Comparison of ENCODE assay signal across 9 mouse cellular contexts in genomic region chr14:21439785-21440184, GRCm38 (mm10). TPM values are rescaled to one million over a fixed set of nuclear protein-coding genes. Genes with fewer than 3 reads are reported as not detected.
DNase-seq lines count a peak whose midpoint lies in the region; ATAC-seq and TF ChIP-seq lines count a peak whose summit lies in the region.
"Had no signal": no experiment of that assay in that cellular context is flagged by ENCODE, and none has a peak within 500 bp of the region (broad histone marks: within the 10 kb centered on the region; RNA-seq: fewer than 3 reads in every experiment).

No protein-coding gene starts in this region.

- no peak for TF ChIP-seq EP300 in stomach, postnatal 0 days (optimal IDR thresholded peaks at IDR 0.05)

- H3K36me3 ChIP-seq in stomach, postnatal 0 days (ENCODE audit: control insufficient read depth, insufficient read depth, low read length), result no peaks in the 10 kb centered on the region
- no peaks in the 10 kb centered on the region for H3K36me3 ChIP-seq in midbrain, embryonic 11.5 days (ENCODE audit: control insufficient read depth, insufficient read depth, low read length)

- ATAC-seq in stomach, postnatal 0 days (ENCODE audit: low FRiP score, low TSS enrichment), result peak; percentile 42; the same call in 1 of the 2 replicates
- ATAC-seq in midbrain, embryonic 11.5 days (ENCODE audit: low FRiP score), result no peak
- no peak for ATAC-seq in erythroid progenitor cell, adult 5-6 weeks (replicated peaks; ENCODE audit: low FRiP score, poor library complexity, severe bottlenecking)

- WGBS in stomach, postnatal 0 days, result 17% methylated on average over 4 of the region's 4 CpGs
- 48% methylated on average over 4 of the region's 4 CpGs for WGBS in midbrain, embryonic 11.5 days

- no peak overlapping the region for H3K27ac ChIP-seq in gastrocnemius, adult 2 months
- H3K27ac ChIP-seq in stomach, postnatal 0 days (replicated peaks), result no peak overlapping the region
- no peak overlapping the region for H3K27ac ChIP-seq in midbrain, embryonic 11.5 days (ENCODE audit: low read depth, low read length)
- H3K27ac ChIP-seq: liver, embryonic 14.5 days had no signal

- no peak overlapping the region for H3K4me2 ChIP-seq in stomach, postnatal 0 days (replicated peaks; ENCODE audit: low read depth)
- H3K4me2 ChIP-seq in midbrain, embryonic 11.5 days, result no peak overlapping the region

- no peak overlapping the region for H3K4me3 ChIP-seq in gastrocnemius, adult 2 months
- H3K4me3 ChIP-seq in stomach, postnatal 0 days (ENCODE audit: low read depth, low read length), result no peak overlapping the region
- H3K4me3 ChIP-seq in midbrain, embryonic 11.5 days (ENCODE audit: low read depth, low read length), result no peak overlapping the region

- no peaks in the 10 kb centered on the region; the same call in 1 of the 2 replicates for H3K4me1 ChIP-seq in stomach, postnatal 0 days (replicated peaks; ENCODE audit: control insufficient read depth, insufficient read depth)
- H3K4me1 ChIP-seq in midbrain, embryonic 11.5 days (ENCODE audit: control insufficient read depth, insufficient read depth, low read length), result no peaks in the 10 kb centered on the region

- no peaks in the 10 kb centered on the region for H3K9me3 ChIP-seq in stomach, postnatal 0 days (ENCODE audit: control insufficient read depth, low read length)
- H3K9me3 ChIP-seq in midbrain, embryonic 11.5 days (ENCODE audit: control insufficient read depth, low read length), result no peaks in the 10 kb centered on the region

- no peak overlapping the region for H3K9ac ChIP-seq in stomach, postnatal 0 days (ENCODE audit: low read length)
- no peak overlapping the region for H3K9ac ChIP-seq in midbrain, embryonic 11.5 days (ENCODE audit: low read length)
- H3K9ac ChIP-seq: liver, embryonic 14.5 days had no signal

- no peak for TF ChIP-seq CTCF in gastrocnemius, adult 2 months (IDR thresholded peaks at IDR 0.05)
- TF ChIP-seq CTCF in stomach, postnatal 0 days (IDR thresholded peaks at IDR 0.05; ENCODE audit: low read depth), result no peak

- no peaks in the 10 kb centered on the region for H3K27me3 ChIP-seq in stomach, postnatal 0 days (ENCODE audit: control insufficient read depth, insufficient read depth, low read length)
- no peaks in the 10 kb centered on the region for H3K27me3 ChIP-seq in midbrain, embryonic 11.5 days (ENCODE audit: control insufficient read depth, insufficient read depth, low read length)

- intact Hi-C loops in gastrocnemius, adult 2 months (cut with DNase I), result no loop called here

- DNase-seq in adrenal gland, adult 2 months, result peak; percentile 57
- DNase-seq in adrenal gland, adult 18-20 months (ENCODE audit: low spot score in 2 of 2), result no peak
- peak; percentile 19 for DNase-seq in thymus, postnatal 14 days
- DNase-seq in thymus, adult 18-20 months, result no peak
- peak; percentile 54 for DNase-seq in gastrocnemius, adult 2 months
- no peak for DNase-seq in stomach, postnatal 0 days (ENCODE audit: low spot score)
- no peak for DNase-seq in midbrain, embryonic 11.5 days (ENCODE audit: low spot score, missing footprints)

RNA-seq across cellular contexts. Expression of gene Kat6b, which starts 41.4 kb away (rescaled TPM):
- total RNA-seq in adrenal gland, adult 2 months (2021), result 10 to 100 TPM; 33.4 to 37.3 TPM
- 9.5 and 12.3 TPM in 2 replicates for polyA plus RNA-seq in adrenal gland, adult 2 months (2012; rRNA removed)
- total RNA-seq in adrenal gland, adult 18-20 months (2021), result 10 to 100 TPM; 31.3 to 32.2 TPM
- 10 to 100 TPM; 22.2 to 26.0 TPM for total RNA-seq in gastrocnemius, adult 2 months (2021)
- polyA plus RNA-seq in stomach, postnatal 0 days (2015; fragmentation: Nextera tagmentation; extraction: Ambion mirVana), result 4.0 and 5.1 TPM in 2 replicates
- 13.5 and 16.3 TPM in 2 replicates for polyA plus RNA-seq in midbrain, embryonic 11.5 days (2014; fragmentation: Nextera tagmentation; extraction: Ambion mirVana)
- 6.8 and 8.0 TPM in 2 replicates for total RNA-seq in erythroid progenitor cell, adult 5-6 weeks (2015; ENCODE audit: low replicate concordance)
- total RNA-seq in erythroid progenitor cell, adult 5-6 weeks (2017; ENCODE audit: low replicate concordance), result 6.8 and 9.4 TPM in 2 replicates

Comparison
In these comparisons a context has a peak if more than half of its experiments do, and no peak if none do; other contexts are left out.
1. DNase-seq: peak in adrenal gland, adult 2 months (single experiment), thymus, postnatal 14 days (single experiment) and gastrocnemius, adult 2 months (single experiment); none in adrenal gland, adult 18-20 months (0 of 2), thymus, adult 18-20 months (0 of 2), stomach, postnatal 0 days (single experiment) and midbrain, embryonic 11.5 days (single experiment).